Mouse (Mus musculus) thymus, postnatal 25 days (tissue): ENCODE data around the gene Chst12.

Experiments
- DNase-seq: peaks from one replicate; pipeline ENCODE4 v3.0.0; 2022

Gene Chst12

GRCm38 (mm10) chr5:140517921-140518230, 12.5 kb downstream of the Chst12 start:
- DNase-seq = no peak

DNA sequence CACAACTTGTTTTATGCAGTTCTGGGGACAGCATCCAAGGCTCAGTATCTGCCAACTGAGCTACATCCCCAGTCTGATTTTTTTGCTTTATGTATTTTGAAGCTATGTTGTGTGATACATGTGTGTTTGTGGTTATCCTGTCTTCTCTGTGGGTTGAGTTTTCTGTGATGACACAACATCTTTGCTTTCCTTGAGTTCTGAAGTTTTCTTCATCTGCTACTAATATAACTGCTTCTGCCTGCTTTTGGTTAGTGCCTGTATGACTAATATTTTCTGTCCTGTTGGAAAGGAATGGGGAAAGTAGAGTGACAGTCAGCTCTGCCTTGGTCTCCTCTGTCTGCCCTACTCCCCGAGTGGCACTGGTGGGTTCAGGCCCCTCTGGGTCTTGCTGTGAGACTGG, 15.8 kb downstream of the Chst12 start:
- DNase-seq = no peak

GRCm38 (mm10) chr5:140526754-140527153, 21.4 kb downstream of the Chst12 start:
- no peak for DNase-seq

- DNase-seq = no peak
These were observed 32.8 kb downstream of the Chst12 start for GRCm38 (mm10) chr5:140538111-140538683.

DNA sequence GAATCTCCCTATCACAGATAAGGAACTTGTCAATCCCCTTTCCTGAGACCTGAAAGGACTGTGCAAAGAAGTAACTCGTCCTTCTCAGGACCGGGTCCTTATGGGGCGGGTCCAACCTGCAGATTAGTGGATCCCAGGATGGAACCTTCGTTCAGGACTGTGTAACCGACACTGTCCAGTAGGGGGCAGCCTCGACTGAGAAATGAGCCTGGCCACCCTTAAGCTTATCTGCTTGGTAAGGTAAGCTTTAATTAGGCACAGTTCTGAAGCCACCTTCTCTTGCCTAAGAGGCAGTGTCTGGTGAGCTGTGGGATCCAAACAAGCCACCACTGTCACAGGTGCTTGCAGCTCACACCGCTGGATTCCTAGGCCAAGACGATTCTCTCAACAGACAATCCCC, 34.8 kb downstream of the Chst12 start:
- peak; percentile 82 for DNase-seq

- DNase-seq = no peak
These were observed 37.6 kb downstream of the Chst12 start for GRCm38 (mm10) chr5:140542811-140543575.

- no peak for DNase-seq
These were observed 40.3 kb downstream of the Chst12 start for GRCm38 (mm10) chr5:140545651-140546050.

DNA sequence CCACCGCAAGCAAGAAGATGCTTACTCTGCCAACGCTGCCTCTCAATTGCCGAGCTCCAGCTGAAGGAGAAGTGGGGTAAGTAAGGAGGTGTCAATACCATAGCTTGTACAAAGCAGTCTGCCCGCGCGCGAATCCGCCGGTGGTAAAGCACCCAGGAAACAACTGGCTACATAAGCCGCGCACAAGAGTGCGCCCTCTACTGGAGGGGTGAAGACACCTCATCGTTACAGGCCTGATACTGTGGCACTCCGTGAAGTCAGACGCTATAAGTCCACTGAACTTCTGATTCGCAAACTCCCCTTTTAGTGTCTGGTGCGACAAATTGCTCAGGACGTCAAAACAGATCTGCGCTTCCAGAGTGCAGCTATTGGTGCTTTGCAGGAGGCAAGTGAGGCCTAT, 41.0 kb downstream of the Chst12 start:
- no peak for DNase-seq

DNA sequence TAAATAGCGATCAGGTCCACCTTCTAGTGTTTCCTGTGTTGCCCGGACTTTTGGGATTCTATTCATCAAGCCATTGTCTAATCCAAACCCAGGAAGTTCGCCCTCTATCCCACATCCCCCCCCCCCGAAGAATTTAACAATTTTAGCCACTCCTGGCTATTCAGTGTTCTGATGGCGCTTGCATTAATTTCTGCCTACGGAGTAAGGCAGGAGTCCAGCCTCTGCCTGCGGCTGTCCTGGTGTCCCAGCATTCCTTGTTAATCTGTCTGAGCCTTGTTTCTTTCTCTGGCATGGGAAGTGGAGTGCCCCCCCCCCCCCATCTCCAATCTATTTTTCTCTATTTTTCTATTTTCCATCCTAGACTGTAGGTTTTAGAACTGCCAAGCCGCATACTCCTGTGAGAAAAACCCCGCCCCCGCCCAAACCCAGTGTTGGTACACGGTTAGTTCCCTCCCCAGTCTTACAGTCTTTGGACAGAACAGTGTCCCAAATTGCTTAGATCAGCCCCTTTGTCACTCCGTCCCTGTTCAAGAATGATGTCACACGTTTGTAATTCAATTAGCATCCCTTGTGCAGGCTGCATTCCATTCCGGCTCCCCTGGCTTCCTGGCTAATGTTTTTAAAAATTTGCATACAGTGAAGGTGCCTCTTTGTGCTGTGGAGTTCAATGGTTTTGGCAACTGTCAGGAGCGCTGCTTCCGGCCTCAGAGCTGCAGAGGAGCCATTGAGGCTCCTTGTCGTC, 44.1 kb downstream of the Chst12 start:
- no peak for DNase-seq

DNA sequence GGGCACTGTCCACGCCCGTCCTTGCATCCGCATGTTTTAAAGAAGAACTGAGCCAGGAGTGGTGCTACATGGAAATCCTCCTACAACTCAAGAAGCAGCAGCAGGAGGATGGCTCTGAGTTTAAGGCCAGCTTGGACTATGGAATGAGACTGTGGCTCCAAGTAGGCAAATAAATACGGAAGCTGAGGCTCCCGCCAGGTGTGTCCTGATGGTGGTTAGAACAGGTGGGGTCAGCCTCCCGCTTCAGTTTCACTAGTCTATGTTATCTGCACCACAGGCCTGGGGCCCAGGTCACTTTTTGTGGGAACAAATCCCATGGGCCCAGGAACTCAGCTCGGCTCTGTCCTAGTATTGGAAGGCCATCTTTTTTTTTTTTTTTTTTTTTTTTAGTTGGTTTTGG, 48.4 kb downstream of the Chst12 start:
- DNase-seq = no peak

DNA sequence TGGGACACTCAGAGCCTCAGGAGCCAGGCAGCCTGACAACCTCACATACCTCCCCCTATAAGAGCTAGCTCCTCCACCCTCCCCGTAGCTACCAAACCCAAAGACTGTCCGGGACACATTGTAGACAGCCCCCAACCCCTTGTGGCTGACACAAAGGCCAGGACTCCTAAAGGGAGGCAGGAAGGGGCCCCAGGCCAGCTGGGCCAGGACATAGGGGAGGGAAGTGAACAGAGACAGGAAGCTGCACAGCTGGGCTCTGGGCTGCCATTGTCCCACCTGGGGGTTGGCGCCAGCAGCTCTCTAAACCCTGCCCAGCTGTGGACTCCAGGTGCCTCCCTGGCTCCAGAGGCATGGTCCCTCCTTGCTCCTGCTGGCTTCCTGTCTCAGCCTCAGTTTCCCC, 51.5 kb downstream of the Chst12 start:
- DNase-seq = peak; percentile 48

DNA sequence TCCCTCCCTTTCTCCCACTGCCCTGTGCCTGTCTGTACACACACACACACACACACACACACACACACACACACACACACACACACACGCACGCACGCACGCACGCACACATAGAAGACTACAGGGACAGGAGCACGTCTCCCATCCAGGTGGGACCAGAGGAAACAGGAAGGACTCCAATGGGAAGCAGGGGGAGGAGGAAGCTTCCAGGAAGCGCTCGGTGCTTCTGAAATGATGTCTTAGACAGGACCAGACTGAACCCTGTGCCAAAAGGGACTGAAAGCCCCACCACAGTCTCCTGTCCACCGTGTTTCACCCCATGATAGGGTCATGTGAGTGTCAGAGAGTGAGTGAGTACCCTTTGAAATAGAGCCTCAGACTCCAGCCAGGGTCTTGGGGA, 57.3 kb downstream of the Chst12 start:
- no peak for DNase-seq

DNA sequence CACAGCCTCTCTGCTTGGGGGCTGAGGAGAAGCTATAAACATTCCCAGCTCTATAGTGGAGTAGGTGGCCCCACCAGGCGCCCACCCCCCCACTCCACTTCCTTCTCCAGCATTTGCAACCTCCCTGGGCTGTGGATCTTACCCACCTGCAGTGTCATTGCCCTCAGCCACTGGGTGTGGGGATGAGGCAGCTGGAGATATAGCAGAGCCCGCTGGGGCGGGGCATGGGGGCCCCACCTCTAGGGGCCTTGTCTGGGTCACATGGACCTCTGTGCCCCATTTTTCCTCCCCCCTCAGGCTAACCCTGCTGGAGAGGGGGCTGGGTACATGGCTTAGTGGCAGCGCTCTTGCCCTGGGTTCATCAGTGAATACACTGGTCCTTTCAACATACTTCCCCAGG, 59.5 kb downstream of the Chst12 start, which contains the start of gene Grifin:
Gene Grifin (minus strand): TSS at position 176 of the 400 bp plus-strand sequence.
- DNase-seq = peak; percentile 27

DNA sequence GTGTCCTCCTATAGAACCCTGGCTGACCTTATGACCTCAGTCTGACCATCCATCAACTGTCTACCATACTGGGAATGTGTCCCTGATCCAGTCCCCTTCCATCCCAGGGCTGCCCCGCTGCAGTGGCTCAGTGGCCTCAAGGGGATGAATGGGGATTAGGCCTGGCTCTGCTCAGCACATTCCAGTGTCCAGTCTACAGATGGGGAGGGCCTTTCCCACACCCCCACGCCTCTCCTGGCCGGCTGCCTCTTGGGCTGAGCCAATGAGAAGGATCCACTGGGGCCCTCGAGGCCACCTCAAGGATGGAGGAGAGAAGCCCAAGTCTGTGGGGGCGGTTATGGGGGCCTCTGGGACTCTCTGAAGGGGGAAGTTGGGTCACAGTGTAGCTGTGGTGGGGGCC, 60.1 kb downstream of the Chst12 start:
- DNase-seq = no peak

DNA sequence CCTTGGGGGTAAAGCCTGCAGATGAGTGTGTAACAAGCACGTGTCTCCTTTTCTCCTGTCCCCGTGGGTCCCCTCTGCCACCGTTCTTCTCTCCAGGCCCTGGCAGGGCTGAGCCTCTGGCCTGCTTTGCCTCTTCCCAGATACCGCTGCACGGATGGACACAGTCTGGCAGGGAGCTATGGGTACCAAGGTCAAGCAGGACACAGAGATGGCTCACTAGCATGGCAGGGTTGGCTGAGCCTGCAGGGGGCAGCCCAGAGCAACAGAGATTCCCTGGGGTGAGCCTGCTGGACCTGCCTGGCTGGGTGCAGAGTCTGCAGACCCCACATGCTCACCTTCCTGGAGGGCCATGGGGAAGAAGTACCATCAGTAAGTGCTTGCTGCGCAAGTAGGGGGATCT, 60.5 kb downstream of the Chst12 start:
- DNase-seq = peak; percentile 75

DNA sequence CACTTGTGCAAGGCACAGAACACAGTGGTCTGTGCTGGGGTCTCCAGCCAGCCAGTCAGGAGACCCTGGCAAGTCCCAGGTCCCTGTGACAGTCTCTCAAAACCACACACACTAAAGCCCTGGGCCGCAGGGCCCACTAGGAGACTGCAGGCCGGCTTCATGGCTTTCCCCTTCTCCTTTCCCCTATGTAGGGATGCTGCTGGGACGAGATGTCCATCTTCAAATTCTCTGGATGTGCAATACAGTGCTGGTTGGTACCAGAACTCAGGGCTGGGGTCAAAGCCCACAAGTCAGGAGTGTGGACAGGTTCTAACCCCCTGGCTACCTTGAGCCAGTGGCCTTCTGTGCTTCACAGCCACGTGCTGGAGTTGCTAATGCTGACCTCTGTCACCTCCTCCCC, 60.9 kb downstream of the Chst12 start:
- no peak for DNase-seq

DNA sequence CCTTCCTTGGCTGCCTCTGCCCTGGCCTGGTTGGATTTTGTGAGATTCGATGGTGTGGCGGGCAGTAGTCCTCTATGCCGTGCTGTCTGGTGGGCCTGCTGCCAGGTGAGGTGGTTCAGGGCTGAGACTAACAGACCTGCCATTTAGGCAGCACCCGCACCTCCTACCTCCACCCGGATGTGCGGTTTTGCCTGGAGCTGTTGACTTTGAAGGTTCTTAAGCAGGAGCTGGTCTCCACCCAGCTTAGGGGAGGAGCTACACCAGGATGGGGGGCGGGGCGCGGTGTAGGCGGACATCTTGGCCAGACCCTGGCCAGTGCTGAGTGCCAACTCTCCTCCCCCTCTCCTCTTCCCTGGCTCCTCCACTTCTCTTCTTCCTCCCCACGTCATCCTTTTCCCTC, 62.0 kb downstream of the Chst12 start:
- DNase-seq = peak; percentile 91

- no peak for DNase-seq
These were observed 62.4 kb downstream of the Chst12 start for GRCm38 (mm10) chr5:140567751-140568150.

- DNase-seq = peak; percentile 73
These were observed 63.1 kb downstream of the Chst12 start for GRCm38 (mm10) chr5:140568321-140568970.

DNA sequence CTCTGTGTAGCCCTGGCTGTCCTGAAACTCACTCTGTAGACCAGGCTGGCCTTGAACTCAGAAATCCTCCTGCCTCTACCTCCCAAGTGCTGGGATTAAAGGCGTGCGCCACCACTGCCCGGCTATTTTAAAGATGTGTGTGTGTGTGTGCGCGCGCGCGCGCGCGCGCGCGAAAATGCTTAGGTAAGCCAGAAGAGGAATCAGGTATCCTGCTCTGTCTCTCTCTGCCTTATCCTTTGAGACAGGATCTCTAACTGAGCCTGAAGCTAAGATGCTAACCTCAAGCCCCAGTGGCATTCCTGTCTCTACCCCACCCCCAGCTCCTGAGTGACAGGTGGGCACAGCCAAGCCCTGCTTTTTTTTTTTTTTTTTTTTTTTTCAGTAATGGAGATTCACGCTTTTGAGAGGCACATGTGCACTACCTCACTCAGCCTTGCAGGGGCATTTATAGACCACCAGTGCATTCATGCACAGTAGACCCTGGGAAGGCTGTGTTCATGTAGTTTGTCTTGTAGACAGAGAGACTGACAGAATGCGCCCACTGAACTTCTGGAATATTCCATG, 63.8 kb downstream of the Chst12 start:
- DNase-seq = no peak

GRCm38 (mm10) chr5:140570223-140570870, 65.0 kb downstream of the Chst12 start:
- DNase-seq = no peak

DNA sequence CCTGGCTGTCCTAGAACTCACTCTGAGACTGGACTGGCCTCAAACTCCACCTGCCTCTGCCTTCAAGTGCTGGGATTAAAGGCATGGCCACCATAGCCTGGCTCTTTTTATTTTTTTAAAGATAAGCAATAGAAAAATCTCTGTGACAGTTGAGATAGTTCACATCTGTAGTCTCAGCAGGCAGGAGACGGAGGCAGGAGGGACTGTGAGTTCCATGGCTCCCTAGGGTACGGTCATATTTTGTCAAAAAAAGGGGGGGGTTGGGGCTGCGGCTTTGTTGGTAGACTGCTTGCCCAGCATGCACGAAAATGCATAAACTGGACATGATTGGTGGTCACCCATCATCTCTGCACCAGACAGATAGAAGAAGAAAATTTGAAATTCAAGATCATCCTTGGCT, 65.9 kb downstream of the Chst12 start:
- DNase-seq = no peak

DNA sequence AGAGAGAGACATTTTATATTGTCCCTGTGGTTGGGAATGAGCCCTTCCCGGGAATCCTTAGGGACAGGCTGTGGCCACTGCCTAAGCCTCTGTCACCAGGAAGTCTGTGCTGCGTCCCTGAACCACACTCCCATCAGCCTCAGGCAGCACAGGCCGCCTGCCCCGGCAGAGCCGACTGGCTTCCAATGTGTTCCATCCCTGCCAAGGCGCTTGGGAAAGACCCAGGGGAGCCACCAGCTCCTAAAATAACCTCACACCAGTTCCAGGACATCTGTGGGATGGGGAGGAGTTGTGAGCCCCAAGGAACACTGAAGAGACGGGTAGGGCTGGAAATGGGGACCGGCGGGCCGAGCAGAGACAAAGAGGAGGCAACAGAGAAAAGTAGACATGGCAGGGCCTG, 66.3 kb downstream of the Chst12 start:
- DNase-seq = no peak
